Mouse (Mus musculus) left cerebral cortex, adult 9 months (tissue): ENCODE measurements around the gene Mical3.
A peak's percentile ranks its signal among the peaks of the same experiment; 100 is the strongest.

Experiments used
- DNase-seq, 2 experiments: peaks; one replicate each; pipeline ENCODE4 v3.0.0; 2022; ENCODE audit warnings: low spot score in 2 of 2

Gene Mical3

GRCm38 (mm10) chr6:121145906-121146305 lies 15.1 kb upstream of the Mical3 start:
- no peak for DNase-seq

DNA sequence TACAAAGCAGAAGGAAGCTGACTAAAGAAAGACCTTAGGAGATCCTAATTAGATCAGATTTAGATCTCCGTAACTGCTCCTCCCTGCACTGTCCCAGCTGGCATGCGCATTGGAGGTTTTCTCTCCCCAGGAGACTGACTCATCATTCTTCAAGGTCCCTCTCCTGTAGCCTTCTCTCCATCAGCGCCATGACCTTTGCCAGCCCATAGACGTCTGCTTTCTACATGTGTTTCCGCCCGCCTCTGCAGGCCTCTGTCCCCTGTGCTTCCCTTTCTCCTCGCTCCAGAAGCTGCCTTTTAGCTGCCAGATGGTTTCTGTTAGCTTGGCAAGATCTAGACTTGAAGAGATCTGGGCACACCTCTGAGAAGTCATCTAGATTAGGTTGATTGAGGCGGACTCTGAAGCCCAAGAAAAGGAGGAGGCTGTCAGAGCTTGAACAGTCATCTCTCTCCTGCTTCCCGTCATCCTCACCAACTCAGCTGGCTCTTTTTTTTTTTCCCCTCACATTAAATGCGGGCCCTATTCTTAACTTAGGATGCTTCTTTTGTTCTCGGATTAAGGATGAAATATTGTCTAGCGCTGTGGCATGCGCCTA lies 14.3 kb upstream of the Mical3 start:
- no peak for DNase-seq

DNA sequence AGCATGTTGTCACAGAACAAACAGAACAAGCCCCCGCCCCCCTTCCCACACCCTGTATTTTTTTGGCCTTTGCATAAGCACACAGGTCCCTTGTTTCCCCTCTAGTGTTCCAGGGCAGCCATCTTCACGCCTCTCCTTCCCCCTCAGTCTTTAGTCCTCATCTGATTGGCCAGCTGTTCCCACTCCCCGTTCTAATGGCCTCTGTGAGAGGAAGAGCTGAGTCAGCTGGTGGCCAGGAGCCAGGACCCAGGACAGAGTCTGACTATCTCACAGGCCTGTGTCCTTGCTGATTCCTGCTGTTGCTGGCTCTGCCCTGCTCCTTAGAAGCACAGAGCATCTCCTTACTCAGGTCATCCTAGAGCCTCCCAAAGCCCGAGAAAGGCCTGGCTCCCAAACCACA lies 13.3 kb upstream of the Mical3 start:
- no peak for DNase-seq

DNA sequence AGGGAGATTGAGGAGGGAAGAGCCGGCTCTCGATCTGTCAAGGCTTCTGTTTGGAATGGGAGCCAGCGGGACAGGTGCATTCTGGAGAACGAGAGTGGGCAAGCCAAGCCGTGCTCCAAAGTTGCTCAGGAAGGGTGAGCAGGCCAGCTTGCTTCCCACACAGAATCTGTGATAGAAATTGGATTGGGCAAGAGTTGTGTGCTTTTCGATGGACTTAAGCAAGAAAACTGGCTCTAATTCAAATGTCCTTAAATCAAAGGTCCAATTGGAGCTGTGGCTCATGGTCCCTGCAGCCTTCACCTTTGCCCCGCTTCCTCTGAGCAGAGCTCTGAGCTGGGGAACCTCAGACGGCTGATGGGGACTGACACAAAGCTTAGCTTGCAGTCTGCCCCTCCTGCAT lies 12.6 kb upstream of the Mical3 start:
- DNase-seq, result no peak

GRCm38 (mm10) chr6:121142298-121142697 lies 11.5 kb upstream of the Mical3 start:
- no peak for DNase-seq

DNA sequence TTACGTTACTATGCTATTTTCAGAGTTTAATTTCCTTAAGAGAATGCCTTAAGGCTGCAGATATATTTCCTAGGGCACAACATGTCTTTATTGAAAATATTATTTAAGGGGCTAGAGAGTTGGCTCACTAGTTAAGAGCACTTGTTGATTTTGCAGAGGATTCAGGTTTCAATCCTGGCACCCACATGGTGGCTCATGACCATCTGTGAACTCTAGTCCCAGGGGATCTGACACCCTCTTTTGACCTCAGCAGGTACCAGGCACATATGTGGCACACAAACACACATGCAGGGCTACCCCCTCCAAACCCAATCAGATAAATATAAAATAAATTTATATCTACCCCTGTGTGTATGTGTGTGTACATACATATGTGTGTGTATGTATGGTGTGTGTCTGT lies 8.5 kb upstream of the Mical3 start:
- DNase-seq, result no peak

DNA sequence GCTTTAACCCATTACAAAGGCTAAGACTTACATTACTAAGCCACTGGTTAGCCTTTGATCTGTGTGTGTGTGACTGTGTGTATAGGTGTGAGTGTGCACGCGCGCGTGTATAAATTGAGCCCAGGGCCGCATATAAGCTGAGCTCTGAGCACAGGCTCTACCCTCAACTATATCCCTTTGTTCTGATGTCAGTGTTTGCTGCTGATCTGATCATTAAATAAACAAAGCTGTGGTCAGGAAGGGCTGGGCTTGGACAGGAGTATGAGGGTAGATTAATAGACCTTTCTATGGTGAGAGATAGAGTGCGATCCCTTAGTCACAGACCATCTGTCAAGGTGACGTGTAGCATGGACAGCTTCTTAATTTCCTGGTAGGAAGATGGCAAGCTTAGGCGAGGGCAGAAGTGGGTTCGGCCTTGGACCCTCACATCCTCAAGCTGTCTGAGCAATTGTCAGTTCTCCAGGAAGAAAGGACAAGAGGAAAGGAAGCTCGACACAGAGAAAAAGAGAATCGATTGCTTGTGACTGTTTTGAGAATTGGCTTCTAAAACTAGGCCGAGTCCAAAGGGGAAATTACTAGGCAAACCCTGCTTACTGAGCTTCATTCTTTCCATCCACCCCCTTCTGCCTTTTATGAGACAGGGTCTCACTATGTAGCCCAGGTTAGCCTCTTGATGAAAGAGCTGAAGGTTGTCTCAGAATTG lies 7.7 kb upstream of the Mical3 start:
- no peak for DNase-seq

DNA sequence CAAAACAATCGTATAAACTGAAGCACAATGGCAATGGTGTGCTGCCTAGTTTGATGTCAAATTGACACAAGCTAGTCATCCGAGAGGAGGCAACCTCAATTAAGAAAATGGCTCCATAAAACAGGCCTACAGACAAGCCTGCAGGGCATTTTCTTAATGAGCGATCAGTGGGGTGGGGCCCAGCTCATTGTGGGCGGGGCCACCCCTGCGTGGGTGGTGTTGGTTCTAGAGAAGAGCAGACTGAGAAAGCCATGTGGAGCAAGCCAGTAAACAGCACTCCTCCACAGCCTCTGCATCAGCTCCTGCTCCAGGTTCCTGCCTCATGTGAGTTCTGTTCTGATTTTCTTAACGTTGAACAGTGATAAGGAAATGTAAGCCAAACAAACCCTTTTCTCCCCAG lies 6.4 kb upstream of the Mical3 start:
- no peak for DNase-seq

DNA sequence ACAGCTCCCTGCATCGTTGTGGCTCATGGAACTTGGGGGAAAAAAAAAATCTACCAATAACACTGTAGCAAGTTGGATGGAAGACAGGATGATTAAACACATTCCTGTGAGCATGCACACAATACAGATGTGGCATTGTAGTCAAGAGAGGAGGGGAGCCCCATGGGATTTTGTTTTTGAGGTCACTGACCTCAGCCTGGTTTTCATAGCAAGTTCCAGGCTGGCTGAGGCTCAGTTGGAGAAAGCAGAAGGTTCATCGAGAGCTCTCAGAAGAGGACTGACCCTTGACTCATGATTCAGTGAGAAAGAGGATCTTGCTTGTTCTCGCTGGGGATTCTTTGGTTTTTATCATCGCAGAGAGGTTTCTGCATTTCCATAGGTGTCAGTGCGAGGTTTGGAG lies 4.1 kb upstream of the Mical3 start:
- DNase-seq, result no peak

- no peak for DNase-seq
These were observed 3.5 kb upstream of the Mical3 start for GRCm38 (mm10) chr6:121134249-121134648.

- DNase-seq, result peak; percentile 79 to 95
These were observed 627 bp downstream of the Mical3 start for GRCm38 (mm10) chr6:121130039-121130705.

DNA sequence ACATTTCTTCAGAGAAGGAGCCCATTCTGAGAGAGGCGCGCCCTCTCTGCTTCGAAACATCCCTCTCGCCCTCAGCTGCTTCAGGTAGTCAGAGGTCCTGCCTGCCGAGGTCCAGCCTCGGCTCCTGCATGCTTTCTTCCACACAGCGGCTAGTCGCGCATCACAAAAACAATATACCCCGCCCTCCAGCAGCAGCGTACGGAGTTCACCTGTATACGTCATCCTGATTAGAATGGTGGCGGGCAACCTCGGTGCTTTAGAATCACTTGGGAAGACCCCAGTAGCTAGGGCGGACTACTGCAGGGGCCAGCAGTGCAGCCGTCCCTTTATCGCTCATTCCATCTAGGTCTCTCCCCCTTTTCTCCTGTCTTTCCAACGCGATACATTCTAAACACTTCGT lies 1.3 kb downstream of the Mical3 start:
- peak in 1 of 2 experiments; percentile 47 for DNase-seq

- DNase-seq, result no peak
These were observed 2.1 kb downstream of the Mical3 start for GRCm38 (mm10) chr6:121128736-121129135.

DNA sequence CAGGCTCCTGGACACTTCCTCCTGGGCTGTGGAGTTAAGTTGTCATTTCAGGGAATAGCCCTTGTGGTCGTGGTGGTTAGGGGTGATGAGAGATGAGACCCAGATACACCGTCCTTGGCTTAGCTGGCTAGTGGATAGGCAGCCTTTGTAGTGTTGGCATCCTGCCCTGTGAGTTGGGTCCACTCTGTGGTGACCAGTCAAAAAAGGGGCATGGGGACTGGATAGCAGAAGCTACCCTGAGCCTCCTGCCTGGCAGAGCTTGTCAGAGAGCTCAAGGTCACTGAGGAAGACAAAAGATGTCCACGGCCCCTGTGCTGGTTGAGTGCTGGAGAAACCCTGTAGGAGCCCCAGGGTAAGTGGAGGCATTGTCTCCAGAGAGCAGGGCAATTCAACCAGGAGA lies 3.1 kb downstream of the Mical3 start:
- no peak for DNase-seq

DNA sequence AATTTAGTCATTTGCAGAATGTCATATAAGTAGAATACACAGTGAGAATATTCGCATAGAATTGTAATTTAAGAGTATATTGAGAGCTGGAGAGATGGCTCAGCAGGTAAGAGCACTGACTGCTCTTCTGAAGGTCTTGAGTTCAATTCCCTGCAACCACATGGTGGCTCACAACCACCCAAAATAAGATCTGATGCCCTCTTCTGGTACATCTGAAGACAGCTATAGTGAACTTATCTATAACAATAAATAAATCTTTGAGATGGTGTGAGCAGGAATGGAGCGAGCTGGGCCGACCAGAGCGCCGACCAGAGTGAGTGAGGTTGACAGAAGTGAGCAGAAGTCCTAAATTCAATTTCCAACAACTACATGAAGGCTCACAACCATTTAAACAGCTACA lies 4.6 kb downstream of the Mical3 start:
- DNase-seq, result no peak

GRCm38 (mm10) chr6:121122739-121123241 lies 8.0 kb downstream of the Mical3 start:
- no peak for DNase-seq

- DNase-seq, result no peak
These were observed 10.0 kb downstream of the Mical3 start for GRCm38 (mm10) chr6:121120776-121121175.

DNA sequence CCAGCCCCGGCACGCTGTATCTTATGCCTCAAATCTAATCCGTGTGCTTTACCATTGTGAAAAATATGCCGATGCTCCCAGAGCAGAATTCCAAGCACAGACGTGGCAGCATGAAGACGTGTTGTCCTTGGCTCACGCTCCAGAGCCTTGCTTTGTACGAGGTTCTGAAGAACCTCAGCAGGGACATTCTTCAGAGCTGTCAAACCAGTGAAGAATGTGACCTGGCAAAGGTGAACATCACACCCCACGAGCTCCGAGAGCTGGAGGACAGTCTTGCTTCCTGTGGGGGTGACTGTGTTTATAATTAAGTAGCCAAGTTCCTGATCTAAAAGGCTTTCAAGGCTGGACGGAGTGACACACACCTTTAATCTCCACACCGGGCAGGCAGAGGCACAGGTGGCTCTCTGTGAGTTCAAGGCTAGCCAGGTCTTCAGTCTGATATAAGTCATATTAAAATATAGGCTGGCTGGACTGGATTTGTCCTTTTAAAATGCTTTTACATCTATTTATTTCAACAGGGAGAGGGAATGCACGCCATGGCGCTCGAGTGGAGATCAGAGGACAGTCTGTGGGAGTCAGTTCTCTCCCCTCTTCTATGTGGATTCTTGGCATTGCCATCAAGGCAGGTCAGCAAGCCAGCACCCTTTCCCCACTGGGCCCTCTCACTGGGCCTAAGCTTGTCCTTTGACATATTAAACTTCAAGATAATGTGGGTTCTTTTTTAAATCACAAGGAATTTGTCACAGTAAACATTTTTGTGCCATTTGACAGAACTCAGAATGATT lies 12.6 kb downstream of the Mical3 start:
- no peak for DNase-seq

GRCm38 (mm10) chr6:121117142-121117541 lies 13.7 kb downstream of the Mical3 start:
- DNase-seq, result no peak

- no peak for DNase-seq
These were observed 14.4 kb downstream of the Mical3 start for GRCm38 (mm10) chr6:121116434-121116833.

GRCm38 (mm10) chr6:121111448-121112055 lies 19.2 kb downstream of the Mical3 start:
- no peak for DNase-seq
